Mouse (Mus musculus) hindbrain, embryonic 10.5 days (tissue): ENCODE measurements around the gene Fscn2. TPM values are rescaled to one million over a fixed set of nuclear protein-coding genes. Genes with fewer than 3 reads are reported as not detected.
"Not testable (repeated sequence)": the region's sequence is repeated elsewhere in the genome, so short reads cannot be mapped to it uniquely, and the experiment has no call there.

Experiments
- DNase-seq: peaks from one replicate; pipeline ENCODE4 v3.0.0-alpha.2; 2017; ENCODE audit warnings: low spot score
- H3K27ac ChIP-seq: fragments of 300-500 bp; sonication (generic); 2 replicates; pipeline ENCODE4 v1.5.1; 2016; ENCODE audit warnings: mild to moderate bottlenecking, moderate library complexity
- H3K27me3 ChIP-seq: fragments of 300-500 bp; sonication (generic); 2 replicates; pipeline ENCODE4 v1.6.1; 2016; ENCODE audit warnings: mild to moderate bottlenecking; ENCODE audit not compliant: poor library complexity, insufficient read depth, severe bottlenecking
- H3K36me3 ChIP-seq: fragments of 300-500 bp; sonication (generic); 2 replicates; pipeline ENCODE4 v1.6.1; 2016; ENCODE audit warnings: mild to moderate bottlenecking, moderate library complexity
- H3K4me1 ChIP-seq: fragments of 300-500 bp; sonication (generic); replicated peaks from 2 replicates; pipeline ENCODE4 v1.6.1; 2016; ENCODE audit warnings: mild to moderate bottlenecking
- H3K4me3 ChIP-seq: fragments of 300-500 bp; sonication (generic); 2 replicates; pipeline ENCODE4 v1.5.1; 2016; ENCODE audit warnings: mild to moderate bottlenecking, moderate library complexity
- H3K9me3 ChIP-seq: fragments of 300-500 bp; sonication (generic); 2 replicates; pipeline ENCODE4 v1.6.1; 2016; ENCODE audit warnings: mild to moderate bottlenecking, moderate library complexity
- WGBS: fragments of 180-500 bp; shearing (Covaris S2); methylation state at CpG from one replicate; pipeline ENCODE4 v1.1.7; 2016; 5-methylcytosine and 5-hydroxymethylcytosine counted together
- polyA plus RNA-seq: library from polyadenylated mRNA; unstranded; fragments of >200 nt; fragmentation: Nextera tagmentation; extraction: Ambion mirVana; gene quantifications from 2 replicates; pipeline ENCODE4 v1.2.1, GENCODE M21; 2016

Fscn2 gene
- polyA plus RNA-seq, 1 experiment from 2014 or later: 0.77 TPM

DNA sequence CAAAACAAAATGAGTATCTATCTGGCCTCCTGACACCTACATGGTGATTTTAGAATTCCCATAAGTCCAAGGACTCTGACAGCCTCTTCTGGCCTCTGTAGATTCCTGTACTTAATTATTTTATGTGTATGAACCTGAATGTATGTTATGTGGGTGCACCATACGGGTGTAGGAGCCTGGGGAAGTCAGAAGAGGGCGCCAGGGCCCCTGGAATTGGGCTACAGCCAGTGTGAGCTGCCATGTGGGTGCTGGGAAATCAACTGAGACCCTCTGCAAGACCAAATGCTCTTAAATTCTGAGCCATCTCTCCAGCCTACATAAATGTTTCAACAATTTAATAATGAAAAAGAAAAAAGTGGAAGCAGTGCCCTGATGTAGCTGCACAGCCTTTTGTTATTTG lies 23.9 kb upstream of the Fscn2 start:
- H3K4me3 ChIP-seq: no peak overlapping the region
- 56% methylated on average over 2 of the region's 2 CpGs for WGBS
- H3K27ac ChIP-seq: no peak overlapping the region
- no peaks in the 10 kb centered on the region for H3K36me3 ChIP-seq
- DNase-seq: no peak
- H3K27me3 ChIP-seq: no peaks in the 10 kb centered on the region
- H3K4me1 ChIP-seq: 0 out of 2 replicates have a peak, but pooled peaks cover 3% of the 10 kb centered on the region
- H3K9me3 ChIP-seq: peaks cover 15% of the 10 kb centered on the region; the same call in 1 of the 2 replicates

DNA sequence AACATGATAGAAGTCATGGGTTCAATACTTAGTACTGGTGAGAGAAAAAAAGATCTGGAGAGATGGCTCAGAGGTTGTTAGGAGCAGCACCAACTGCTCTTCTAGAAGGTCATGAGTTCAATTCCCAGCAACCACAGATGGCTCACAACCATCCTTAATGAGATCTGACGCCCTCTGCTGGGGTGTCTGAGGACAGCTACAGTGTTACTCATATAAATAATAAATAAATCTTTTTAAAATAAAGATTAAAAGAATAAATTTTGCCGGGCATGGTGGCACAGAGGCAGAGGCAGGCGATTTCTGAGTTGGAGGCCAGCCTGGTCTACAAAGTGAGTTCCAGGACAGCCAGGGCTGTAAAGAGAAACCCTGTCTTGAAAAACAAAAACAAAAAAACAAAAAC lies 22.5 kb upstream of the Fscn2 start:
- Histone ChIP-seq H3K4me3 (no peak overlapping the region), H3K27me3 (no peaks in the 10 kb centered on the region), H3K36me3 (no peaks in the 10 kb centered on the region), H3K9me3 (peaks cover 15% of the 10 kb centered on the region; the same call in 1 of the 2 replicates), H3K4me1 (0 out of 2 replicates have a peak, but pooled peaks cover 3% of the 10 kb centered on the region), H3K27ac (no peak overlapping the region)
- no peak for DNase-seq
- WGBS: 69% methylated on average over 3 of the region's 3 CpGs

DNA sequence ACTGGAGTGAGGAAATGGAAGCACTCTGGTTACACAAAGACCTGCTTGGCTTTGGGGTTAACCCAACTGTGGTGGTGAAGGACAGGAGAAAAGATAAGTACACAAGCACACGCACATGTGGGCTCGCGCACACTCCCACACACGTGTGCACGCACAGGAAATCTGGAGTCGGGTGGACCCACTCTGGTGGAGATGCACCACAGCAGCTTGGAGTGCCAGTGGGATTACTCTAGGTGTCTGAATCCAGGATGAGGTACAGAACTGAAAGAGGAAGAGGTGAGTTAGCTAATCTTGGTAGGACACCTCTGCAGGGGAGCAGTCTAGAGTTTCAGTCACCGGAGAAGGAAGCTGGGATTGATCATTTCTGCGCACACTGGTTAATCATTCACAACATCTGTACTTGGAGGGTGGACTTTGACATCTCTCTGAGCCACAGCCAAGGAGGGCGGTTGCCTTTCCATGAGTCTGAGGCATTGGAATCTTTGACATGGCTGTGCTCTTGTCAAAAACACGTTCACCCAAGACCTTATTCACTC lies 21.3 kb upstream of the Fscn2 start:
- no peak for DNase-seq
- H3K27ac ChIP-seq: no peak overlapping the region
- 90% methylated on average over 10 of the region's 10 CpGs for WGBS
- H3K27me3 ChIP-seq: no peaks in the 10 kb centered on the region
- peaks cover 4% of the 10 kb centered on the region; the same call in 1 of the 2 replicates for H3K4me1 ChIP-seq
- no peak overlapping the region for H3K4me3 ChIP-seq
- H3K36me3 ChIP-seq: peaks cover 7% of the 10 kb centered on the region
- 0 out of 2 replicates have a peak, but pooled peaks cover 6% of the 10 kb centered on the region for H3K9me3 ChIP-seq

DNA sequence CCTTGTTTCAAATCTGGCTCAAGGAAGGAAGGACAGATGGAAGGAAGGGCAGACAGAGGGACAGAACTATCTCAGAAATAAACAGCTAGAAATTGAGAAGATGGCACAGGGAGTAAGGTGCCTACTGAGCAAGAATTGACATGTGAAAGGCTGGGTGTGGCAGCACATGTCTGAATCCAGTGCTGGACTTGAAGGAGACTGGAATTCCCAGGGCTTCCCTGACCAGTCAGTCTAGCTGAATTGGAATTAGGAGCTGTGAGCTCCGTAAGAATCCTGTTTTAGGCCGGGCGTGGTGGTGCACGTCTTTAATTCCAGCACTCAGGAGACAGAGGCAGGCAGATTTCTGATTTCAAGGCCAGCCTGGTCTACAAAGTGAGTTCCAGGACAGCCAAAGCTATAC lies 19.7 kb upstream of the Fscn2 start:
- H3K9me3 ChIP-seq: 0 out of 2 replicates have a peak, but pooled peaks cover 3% of the 10 kb centered on the region
- peaks cover 17% of the 10 kb centered on the region for H3K36me3 ChIP-seq
- no peak overlapping the region for H3K27ac ChIP-seq
- H3K4me3 ChIP-seq: no peak overlapping the region
- no peaks in the 10 kb centered on the region for H3K27me3 ChIP-seq
- no peak for DNase-seq
- 93% methylated on average over 4 of the region's 4 CpGs for WGBS
- peaks cover 10% of the 10 kb centered on the region for H3K4me1 ChIP-seq

DNA sequence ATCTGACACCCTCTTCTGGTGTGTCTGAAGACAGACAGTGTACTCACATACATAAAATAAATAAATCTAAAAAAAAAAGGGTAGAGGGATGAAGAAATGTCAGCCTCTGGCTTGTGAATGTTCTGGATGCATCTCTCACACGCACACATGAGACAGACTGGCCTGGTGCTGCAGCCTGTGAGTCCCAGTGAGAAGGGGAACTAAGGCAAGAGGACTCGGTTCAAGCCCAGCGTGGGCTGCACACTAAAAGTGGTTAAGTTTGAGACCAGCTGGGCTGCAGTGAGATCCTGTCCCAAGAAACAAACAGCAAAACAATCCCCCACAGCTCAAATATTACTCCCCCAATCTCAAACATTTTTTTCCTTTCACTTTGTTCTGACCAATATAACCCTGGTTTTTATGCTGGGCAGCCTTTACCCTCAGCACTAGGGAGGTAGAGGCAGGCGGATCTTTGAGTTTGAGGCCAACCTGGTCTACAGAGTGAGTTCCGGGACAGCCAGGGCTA lies 18.6 kb upstream of the Fscn2 start:
- Histone ChIP-seq H3K4me1 (peaks cover 13% of the 10 kb centered on the region), H3K36me3 (peaks cover 25% of the 10 kb centered on the region), H3K27ac (no peak overlapping the region), H3K4me3 (no peak overlapping the region), H3K9me3 (0 out of 2 replicates have a peak, but pooled peaks cover 3% of the 10 kb centered on the region), H3K27me3 (no peaks in the 10 kb centered on the region)
- no peak for DNase-seq
- WGBS: 89% methylated on average over 5 of the region's 5 CpGs

DNA sequence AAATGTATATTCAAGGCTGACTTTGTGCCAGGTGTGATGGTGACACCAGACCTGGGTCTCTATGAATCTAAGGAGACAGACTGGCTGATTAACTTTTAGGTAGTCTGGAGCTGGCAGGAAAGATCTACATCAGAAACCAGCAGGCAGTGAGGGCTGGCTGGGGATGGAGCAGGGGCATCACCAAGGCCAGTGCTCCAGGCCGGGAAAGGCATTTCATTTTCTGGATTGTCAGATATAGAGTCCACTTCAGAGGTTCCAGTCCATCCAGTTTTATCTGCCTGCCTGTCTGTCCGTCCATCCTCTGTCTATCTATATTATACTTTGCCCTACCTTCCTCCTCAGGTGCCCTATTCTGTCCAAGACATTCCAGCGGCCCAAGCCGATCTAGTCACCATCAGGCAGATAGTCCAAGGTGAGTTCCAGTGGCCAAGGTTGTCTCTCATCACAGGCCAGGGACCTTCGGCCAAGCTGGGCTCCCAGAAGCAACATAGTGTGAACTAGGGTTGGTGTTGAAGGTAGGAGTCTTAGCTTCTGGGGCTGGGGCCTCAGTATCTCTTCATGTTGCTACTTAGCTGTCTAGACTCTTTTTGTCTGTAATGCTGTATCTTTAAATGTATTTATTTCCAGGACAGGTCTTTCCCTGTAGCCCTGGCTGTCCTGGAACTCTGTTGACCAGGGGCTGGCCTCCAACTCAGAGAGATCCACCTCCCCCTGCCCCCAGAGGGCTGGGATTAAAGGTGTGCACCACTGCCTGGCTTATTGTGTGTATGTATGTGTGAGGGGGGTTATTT lies 17.6 kb upstream of the Fscn2 start:
- Histone ChIP-seq H3K27me3 (no peaks in the 10 kb centered on the region), H3K4me1 (peaks cover 13% of the 10 kb centered on the region), H3K36me3 (peaks cover 26% of the 10 kb centered on the region), H3K9me3 (0 out of 2 replicates have a peak, but pooled peaks cover 3% of the 10 kb centered on the region), H3K4me3 (no peak overlapping the region), H3K27ac (no peak overlapping the region)
- WGBS: 79% methylated on average over 5 of the region's 5 CpGs
- DNase-seq: peak; percentile 46

DNA sequence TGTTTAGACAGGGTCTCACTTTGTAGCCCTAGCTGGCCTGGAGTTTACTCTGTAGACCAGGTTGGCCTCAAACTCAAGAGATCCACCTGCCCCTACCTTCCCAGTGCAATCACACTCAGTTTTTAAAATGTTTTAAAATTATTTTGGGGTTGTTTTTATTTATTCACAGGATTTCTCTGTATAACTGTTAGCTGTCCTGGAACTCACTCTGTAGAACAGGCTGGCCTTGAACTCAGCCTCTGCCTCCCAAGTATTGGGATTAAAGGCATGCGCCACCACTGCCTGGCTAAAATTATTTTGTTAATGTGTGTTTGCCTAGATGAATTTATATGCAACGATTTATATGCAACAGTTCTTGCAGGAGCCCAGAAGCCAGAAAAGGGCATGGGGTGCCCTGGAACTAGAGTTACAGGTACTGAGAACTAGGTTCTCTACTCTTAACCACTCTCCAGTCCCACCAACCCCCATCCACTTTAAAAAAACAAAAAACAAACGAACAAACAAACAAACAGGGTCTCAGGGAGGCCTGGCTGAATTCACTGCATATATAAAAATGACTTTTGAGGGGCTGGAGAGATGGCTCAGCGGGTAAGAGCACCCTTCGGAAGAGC lies 16.9 kb upstream of the Fscn2 start:
- 66% methylated on average over 5 of the region's 5 CpGs for WGBS
- no peak overlapping the region for H3K27ac ChIP-seq
- H3K4me1 ChIP-seq: peaks cover 20% of the 10 kb centered on the region
- H3K9me3 ChIP-seq: 0 out of 2 replicates have a peak, but pooled peaks cover 3% of the 10 kb centered on the region
- peaks cover 26% of the 10 kb centered on the region for H3K36me3 ChIP-seq
- no peaks in the 10 kb centered on the region for H3K27me3 ChIP-seq
- H3K4me3 ChIP-seq: no peak overlapping the region
- DNase-seq: no peak

DNA sequence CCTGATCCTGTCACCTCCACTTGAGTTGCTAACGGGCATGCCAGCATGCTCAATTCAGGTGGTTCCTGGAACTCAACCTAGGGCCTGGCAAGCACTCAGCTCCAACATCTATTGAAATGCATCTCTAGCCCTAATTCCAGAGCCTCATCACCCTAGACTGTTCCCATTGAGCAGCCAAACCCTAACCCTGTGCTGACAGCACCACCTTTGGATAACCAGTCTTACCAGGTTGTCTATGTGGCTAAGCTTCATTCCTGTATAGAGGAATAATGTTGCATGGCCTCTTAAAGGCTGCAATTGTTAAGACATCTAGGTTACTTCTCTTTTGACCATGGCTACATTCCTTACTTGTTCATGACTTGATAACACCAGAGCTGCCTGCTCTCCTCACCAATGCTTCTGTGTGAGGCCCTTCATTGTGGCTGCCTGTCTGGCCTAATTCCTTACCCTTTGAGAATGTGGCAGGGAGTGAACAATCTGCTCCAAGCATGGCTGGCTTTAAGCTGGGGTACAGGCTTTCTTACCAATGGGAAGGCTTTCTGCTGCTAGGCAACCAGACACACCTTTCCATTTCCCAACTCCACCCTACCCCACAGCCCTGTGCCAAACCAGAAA lies 16.2 kb upstream of the Fscn2 start:
- Histone ChIP-seq H3K27me3 (no peaks in the 10 kb centered on the region), H3K9me3 (0 out of 2 replicates have a peak, but pooled peaks cover 3% of the 10 kb centered on the region), H3K27ac (no peak overlapping the region), H3K4me1 (peaks cover 28% of the 10 kb centered on the region), H3K36me3 (peaks cover 26% of the 10 kb centered on the region), H3K4me3 (peak overlapping the region; percentile 39)
- WGBS: 32% methylated on average over 1 of the region's 1 CpGs
- DNase-seq: peak; percentile 38

DNA sequence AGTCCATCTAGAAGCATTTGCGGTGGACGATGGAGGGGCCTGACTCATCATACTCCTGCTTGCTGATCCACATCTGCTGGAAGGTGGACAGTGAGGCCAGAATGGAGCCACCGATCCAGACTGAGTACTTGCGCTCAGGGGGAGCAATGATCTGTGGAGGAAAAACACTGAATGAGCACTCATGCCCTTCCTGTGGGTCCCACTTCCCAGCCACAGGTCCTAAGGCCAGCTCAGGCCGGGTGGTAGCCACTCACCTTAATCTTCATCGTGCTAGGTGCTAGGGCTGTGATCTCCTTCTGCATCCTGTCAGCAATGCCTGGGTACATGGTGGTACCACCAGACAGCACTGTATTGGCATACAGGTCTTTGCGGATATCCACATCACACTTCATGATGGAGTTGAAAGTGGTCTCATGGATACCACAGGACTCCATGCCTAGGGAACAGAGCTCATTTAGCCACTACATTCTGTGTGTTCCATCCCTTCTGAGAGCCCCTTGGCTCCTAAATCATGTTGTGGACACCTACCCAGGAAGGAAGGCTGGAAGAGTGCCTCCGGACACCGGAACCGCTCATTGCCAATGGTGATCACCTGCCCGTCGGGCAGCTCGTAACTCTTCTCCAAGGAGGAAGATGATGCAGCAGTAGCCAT lies 14.8 kb upstream of the Fscn2 start:
- H3K27me3 ChIP-seq, H3K9me3 ChIP-seq, H3K27ac ChIP-seq, DNase-seq: not testable (repeated sequence)
- Histone ChIP-seq H3K4me1 (peaks cover 41% of the 10 kb centered on the region), H3K4me3 (peak overlapping the region; percentile 56), H3K36me3 (peaks cover 26% of the 10 kb centered on the region)
- WGBS: 73% methylated on average over 11 of the region's 13 CpGs

DNA sequence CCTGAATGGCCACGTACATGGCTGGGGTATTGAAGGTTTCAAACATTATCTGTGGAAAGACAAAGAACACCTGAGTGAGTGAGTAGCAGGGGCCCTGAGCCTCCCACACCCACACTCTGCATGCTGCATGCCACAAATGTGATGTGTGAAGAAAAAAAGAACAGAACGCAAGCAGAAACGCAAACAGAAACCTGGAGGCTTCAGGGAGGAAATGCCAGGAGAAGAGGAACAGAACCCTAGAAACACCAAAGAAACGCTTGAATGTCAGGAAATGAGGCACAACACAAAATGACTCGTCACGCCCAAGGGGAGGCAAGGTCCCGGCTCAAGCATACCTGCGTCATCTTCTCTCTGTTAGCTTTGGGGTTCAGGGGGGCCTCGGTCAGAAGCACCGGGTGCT lies 14.0 kb upstream of the Fscn2 start:
- WGBS: 12% methylated on average over 10 of the region's 10 CpGs
- peak overlapping the region; percentile 100 for H3K4me3 ChIP-seq
- peaks cover 26% of the 10 kb centered on the region for H3K36me3 ChIP-seq
- DNase-seq: no peak
- H3K9me3 ChIP-seq: no peaks in the 10 kb centered on the region
- H3K27me3 ChIP-seq: no peaks in the 10 kb centered on the region
- peaks cover 47% of the 10 kb centered on the region for H3K4me1 ChIP-seq
- peak overlapping the region; percentile 100 for H3K27ac ChIP-seq

DNA sequence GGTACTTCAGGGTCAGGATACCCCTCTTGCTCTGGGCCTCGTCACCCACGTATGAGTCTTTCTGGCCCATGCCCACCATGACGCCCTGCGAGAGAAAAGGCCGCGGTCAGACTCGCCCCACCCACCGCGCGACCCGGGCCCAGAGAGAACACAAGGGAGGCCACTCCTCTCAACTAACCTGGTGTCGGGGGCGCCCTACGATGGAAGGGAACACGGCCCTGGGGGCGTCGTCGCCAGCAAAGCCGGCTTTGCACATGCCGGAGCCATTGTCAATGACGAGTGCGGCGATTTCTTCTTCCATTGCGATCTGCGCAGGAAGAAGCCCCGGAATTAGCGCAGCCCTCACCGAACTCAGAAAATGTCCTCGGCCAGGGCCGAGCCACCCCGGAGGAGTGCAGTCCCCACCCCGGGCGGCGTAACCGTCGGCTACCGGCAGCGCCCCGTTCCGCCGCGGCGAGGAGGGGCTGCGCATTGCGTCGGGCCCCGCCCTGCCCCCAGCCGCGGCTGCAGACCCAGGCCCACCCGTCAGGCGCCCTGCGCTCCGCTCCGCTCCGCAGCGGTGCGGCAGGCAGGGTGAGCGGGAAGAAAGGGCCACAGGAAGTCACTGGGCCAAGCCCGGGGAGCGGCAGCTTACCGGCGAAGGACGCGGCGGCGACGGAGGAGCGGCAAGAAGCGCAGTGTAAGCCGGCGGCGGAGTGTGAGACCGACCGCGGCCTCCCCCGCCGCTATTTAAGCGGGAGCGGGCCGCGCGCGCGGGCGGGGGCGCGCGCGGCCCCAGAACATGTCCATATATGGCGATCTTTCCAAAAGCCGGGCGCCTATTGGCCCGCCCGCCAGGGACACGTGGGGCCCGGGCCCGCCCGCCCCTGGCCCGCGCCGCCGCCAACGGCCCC lies 13.3 kb upstream of the Fscn2 start, which contains the start of gene Actg1:
Actg1 (minus strand) TSS at position 752 of the 893 bp plus-strand sequence.
- peaks cover 6% of the 10 kb centered on the region; the same call in 1 of the 2 replicates for H3K27me3 ChIP-seq
- under 1% methylated on average over 96 of the region's 103 CpGs for WGBS
- peaks cover 53% of the 10 kb centered on the region for H3K4me1 ChIP-seq
- H3K27ac ChIP-seq: peak within 1 kb of the TSS; percentile 100
- H3K4me3 ChIP-seq: peak within 1 kb of the TSS; percentile 100
- H3K9me3 ChIP-seq: no peaks in the 10 kb centered on the region
- peak; percentile 88 for DNase-seq
- peaks cover 26% of the 10 kb centered on the region for H3K36me3 ChIP-seq
